Mouse (Mus musculus) heart, postnatal 0 days (tissue): ENCODE results near the gene Slc25a22. TPM values are rescaled to one million over a fixed set of nuclear protein-coding genes. Genes with fewer than 3 reads are reported as not detected.
A peak's percentile ranks its signal among the peaks of the same experiment; 100 is the strongest.

Source experiments
- ATAC-seq: fragments of 200-750 bp; cut with Nextera tagmentation; 2 replicates; pipeline ENCODE4 v1.8.0; 2017; ENCODE audit warnings: low read depth, moderate number of reproducible peaks, moderate library complexity; ENCODE audit not compliant: insufficient read depth
- DNase-seq: peaks from one replicate; pipeline ENCODE4 v3.0.0-alpha.2; 2016; ENCODE audit warnings: low spot score
- H3K27ac ChIP-seq: fragments of 300-500 bp; sonication (generic); 2 replicates; pipeline ENCODE4 v1.5.1; 2014; ENCODE audit warnings: low read depth, mild to moderate bottlenecking
- H3K27me3 ChIP-seq: fragments of 300-500 bp; sonication (generic); 2 replicates; pipeline ENCODE4 v1.6.1; 2014; ENCODE audit warnings: low read length, mixed read lengths; ENCODE audit not compliant: control insufficient read depth, insufficient read depth
- H3K36me3 ChIP-seq: fragments of 300-500 bp; sonication (generic); replicated peaks from 2 replicates; pipeline ENCODE4 v1.6.1; 2014; ENCODE audit warnings: low read length, mixed read lengths; ENCODE audit not compliant: control insufficient read depth, insufficient read depth
- H3K4me1 ChIP-seq: fragments of 300-500 bp; sonication (generic); 2 replicates; pipeline ENCODE4 v1.6.1; 2014; ENCODE audit warnings: antibody characterized with exemption; ENCODE audit not compliant: control insufficient read depth, insufficient read depth
- H3K4me2 ChIP-seq: fragments of 300-500 bp; sonication (generic); 2 replicates; pipeline ENCODE4 v1.6.1; 2014; ENCODE audit warnings: low read depth, mild to moderate bottlenecking, low read length, moderate library complexity
- H3K4me3 ChIP-seq: fragments of 300-500 bp; sonication (generic); 2 replicates; pipeline ENCODE4 v1.5.1; 2014; ENCODE audit warnings: low read depth, low read length
- H3K9ac ChIP-seq: fragments of 300-500 bp; sonication (generic); replicated peaks from 2 replicates; pipeline ENCODE4 v1.6.1; 2014; ENCODE audit warnings: low read depth, low read length, mixed read lengths
- H3K9me3 ChIP-seq: fragments of 300-500 bp; sonication (generic); replicated peaks from 2 replicates; pipeline ENCODE4 v1.6.1; 2016; ENCODE audit warnings: low read length; ENCODE audit not compliant: control insufficient read depth
- CTCF ChIP-seq: IDR thresholded peaks from 2 replicates; pipeline ENCODE4 v1.5.1; 2016; ENCODE audit warnings: antibody characterized with exemption, control low read depth, low read depth
- EP300 ChIP-seq: IDR thresholded peaks from 2 replicates; pipeline ENCODE4 v1.6.1; 2016; ENCODE audit warnings: antibody characterized with exemption, low read depth
- WGBS: fragments of 180-500 bp; shearing (Covaris S2); extraction: QIAGEN DNeasy Blood & Tissue Kit; methylation state at CpG from one replicate; pipeline ENCODE4 v1.1.7; 2014; 5-methylcytosine and 5-hydroxymethylcytosine counted together
- polyA plus RNA-seq: library from polyadenylated mRNA; unstranded; fragments of >200 nt; fragmentation: Nextera tagmentation; extraction: Ambion mirVana; gene quantifications from 2 replicates; pipeline ENCODE4 v1.2.1, GENCODE M21; 2015
- total RNA-seq: library from RNA; depleted of rRNA; stranded (reverse); fragments of >200 nt; gene quantifications from 2 replicates; pipeline ENCODE4 v1.2.3, GENCODE M21; 2014; ENCODE audit warnings: low replicate concordance

Gene Slc25a22
- total and polyA plus RNA-seq, 2 experiments from 2014 or later = 13.1 to 17.7 TPM

DNA sequence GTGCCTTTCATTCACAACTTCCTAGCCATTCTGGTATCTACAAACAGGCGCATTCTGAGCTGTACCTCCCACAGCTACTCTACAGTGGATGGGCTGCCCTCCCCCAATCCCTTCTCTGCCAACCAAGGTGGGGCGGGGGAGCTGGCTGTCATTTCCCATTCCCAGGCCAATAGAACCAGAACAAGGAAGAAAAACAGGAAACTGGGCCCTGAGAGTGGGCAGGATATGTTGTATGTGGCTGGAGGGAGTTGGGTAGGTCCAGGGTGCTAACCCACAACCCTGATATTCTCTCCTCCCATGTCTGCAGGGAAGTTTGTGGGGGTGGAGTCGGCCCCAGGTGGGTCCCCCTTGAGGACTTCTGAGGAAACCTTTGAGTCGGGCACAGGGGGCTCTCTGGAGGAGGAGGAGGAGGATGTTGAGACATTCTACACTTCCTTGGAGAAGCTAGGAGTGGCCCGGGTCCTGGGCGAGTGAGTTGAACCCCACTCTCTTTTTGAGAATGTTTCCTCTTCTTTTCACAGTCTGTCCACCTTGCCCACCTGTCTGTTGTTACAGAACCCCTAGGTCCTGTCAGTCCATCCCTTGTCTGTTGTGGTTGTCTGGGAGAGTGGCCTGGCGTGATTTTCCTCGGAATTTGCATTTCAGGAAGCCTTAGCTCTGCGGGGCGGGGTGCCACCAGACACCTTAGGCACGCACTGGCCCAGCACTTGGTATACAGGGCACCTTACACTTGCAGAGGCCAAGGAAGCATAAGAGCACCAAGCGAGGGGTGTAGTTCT lies 26.3 kb upstream of the Slc25a22 start:
- peaks cover 20% of the 10 kb centered on the region for H3K4me1 ChIP-seq
- H3K27ac ChIP-seq = peak overlapping the region; percentile 78
- WGBS = 32% methylated on average over 12 of the region's 12 CpGs
- peak; percentile 31; the same call in 1 of the 2 replicates for TF ChIP-seq EP300
- TF ChIP-seq CTCF = no peak
- ATAC-seq = 0 out of 2 replicates have a peak, but pooled peaks have one; percentile 1
- peak overlapping the region; percentile 36 for H3K4me3 ChIP-seq
- peak overlapping the region; percentile 53 for H3K4me2 ChIP-seq
- H3K36me3 ChIP-seq = peaks cover 15% of the 10 kb centered on the region
- H3K27me3 ChIP-seq = peaks cover 16% of the 10 kb centered on the region; the same call in 1 of the 2 replicates
- DNase-seq = peak; percentile 68
- H3K9ac ChIP-seq = 0 out of 2 replicates have a peak overlapping the region, but pooled peaks have one; percentile 9
- H3K9me3 ChIP-seq = no peaks in the 10 kb centered on the region

GRCm38 (mm10) chr7:141462333-141462821 lies 24.7 kb upstream of the Slc25a22 start:
- peaks cover 16% of the 10 kb centered on the region for H3K4me1 ChIP-seq
- H3K4me2 ChIP-seq = peak overlapping the region; percentile 98
- ATAC-seq = no peak
- H3K27ac ChIP-seq = peak overlapping the region; percentile 77
- H3K4me3 ChIP-seq = peak overlapping the region; percentile 63
- no peak for DNase-seq
- peaks cover 16% of the 10 kb centered on the region; the same call in 1 of the 2 replicates for H3K27me3 ChIP-seq
- peak overlapping the region; percentile 76 for H3K9ac ChIP-seq
- WGBS = 31% methylated on average over 5 of the region's 5 CpGs
- no peak for TF ChIP-seq CTCF
- no peaks in the 10 kb centered on the region for H3K9me3 ChIP-seq
- H3K36me3 ChIP-seq = peaks cover 30% of the 10 kb centered on the region

DNA sequence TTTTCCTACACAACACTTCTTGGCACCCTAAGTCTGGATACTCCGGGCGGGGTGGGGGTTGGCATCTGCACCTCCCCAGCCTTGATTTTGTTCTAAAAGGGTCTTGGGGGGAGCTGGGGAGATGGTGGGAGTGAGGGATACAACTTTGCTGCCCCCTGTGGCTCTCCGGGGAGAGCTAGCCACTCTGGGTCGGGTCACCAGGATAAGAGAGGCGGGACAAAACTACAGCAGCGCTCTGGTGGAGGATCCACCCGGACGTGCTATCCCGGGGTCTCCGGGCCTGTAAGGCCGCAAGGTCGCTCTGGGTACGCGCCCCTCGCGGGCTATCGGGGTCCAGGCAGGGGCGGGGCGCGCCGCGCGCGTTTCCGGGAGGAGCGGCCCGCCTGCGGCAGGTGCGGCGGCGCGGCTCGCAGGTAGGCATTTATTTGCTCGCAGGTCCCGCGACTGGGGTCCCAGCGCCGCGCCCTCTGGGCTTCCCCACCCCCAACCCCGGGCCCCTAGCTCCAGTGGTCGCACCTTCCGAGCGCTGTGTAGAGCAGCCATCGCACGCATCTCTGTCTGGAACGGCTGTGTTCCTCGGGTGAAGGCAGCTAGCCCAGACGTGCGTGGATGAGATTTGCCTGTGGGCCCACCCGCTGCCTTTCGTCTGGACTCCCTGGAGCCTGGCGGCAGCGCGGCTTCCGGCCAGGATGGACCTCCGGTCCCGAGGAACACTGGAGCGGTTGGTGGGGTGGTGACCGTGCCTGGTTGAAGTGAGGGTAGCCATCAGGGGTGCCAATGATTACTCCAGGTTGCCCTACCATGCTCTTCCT lies 24.0 kb upstream of the Slc25a22 start:
- ATAC-seq (no peak), DNase-seq (peak; percentile 46)
- H3K27me3 ChIP-seq = peaks cover 16% of the 10 kb centered on the region; the same call in 1 of the 2 replicates
- H3K4me1 ChIP-seq = peaks cover 16% of the 10 kb centered on the region
- TF ChIP-seq EP300 (no peak), CTCF (peak; percentile 28)
- H3K4me2 ChIP-seq = peak overlapping the region; percentile 98
- 3% methylated on average over 59 of the region's 59 CpGs for WGBS
- H3K27ac ChIP-seq = peak overlapping the region; percentile 77
- peak overlapping the region; percentile 76 for H3K9ac ChIP-seq
- peak overlapping the region; percentile 63 for H3K4me3 ChIP-seq
- no peaks in the 10 kb centered on the region for H3K9me3 ChIP-seq
- H3K36me3 ChIP-seq = peaks cover 33% of the 10 kb centered on the region

- peaks cover 21% of the 10 kb centered on the region for H3K4me1 ChIP-seq
- ATAC-seq (no peak), DNase-seq (no peak)
- WGBS = 78% methylated on average over 15 of the region's 15 CpGs
- H3K36me3 ChIP-seq = peaks cover 33% of the 10 kb centered on the region
- H3K9me3 ChIP-seq = no peaks in the 10 kb centered on the region
- peak within 1 kb of the TSS; percentile 76 for H3K9ac ChIP-seq
- TF ChIP-seq EP300 = no peak
- peak within 1 kb of the TSS; percentile 77 for H3K27ac ChIP-seq
- peak within 1 kb of the TSS; percentile 98 for H3K4me2 ChIP-seq
- peaks cover 16% of the 10 kb centered on the region; the same call in 1 of the 2 replicates for H3K27me3 ChIP-seq
- peak within 1 kb of the TSS; percentile 63 for H3K4me3 ChIP-seq
These were observed 22.9 kb upstream of the Slc25a22 start, which contains the start of gene Cracr2b for GRCm38 (mm10) chr7:141460391-141461113. Gene Cracr2b (plus strand): TSS chr7:141461094.

- Histone ChIP-seq H3K36me3 (peaks cover 33% of the 10 kb centered on the region), H3K4me1 (peaks cover 21% of the 10 kb centered on the region)
These were observed 22.3 kb upstream of the Slc25a22 start for GRCm38 (mm10) chr7:141460001-141460390.

More at GRCm38 (mm10) chr7:141460001-141460390, 22.3 kb upstream of the Slc25a22 start:
- Histone ChIP-seq H3K9me3 (no peaks in the 10 kb centered on the region), H3K27ac (no peak overlapping the region), H3K27me3 (peaks cover 16% of the 10 kb centered on the region; the same call in 1 of the 2 replicates), H3K4me3 (no peak overlapping the region), H3K4me2 (no peak overlapping the region), H3K9ac (no peak overlapping the region)
- ATAC-seq (no peak), DNase-seq (no peak)
- WGBS = 63% methylated on average over 5 of the region's 5 CpGs
- TF ChIP-seq EP300 (no peak), CTCF (no peak)
